Mouse (Mus musculus): ENCODE data around the gene Vav3.

Vav3 gene

GRCm38 (mm10) chr3:109683608-109684295 is 343.3 kb downstream of the Vav3 start:
- DNase-seq (ENCODE audit: low spot score in 2 of 2) = no peak

DNA sequence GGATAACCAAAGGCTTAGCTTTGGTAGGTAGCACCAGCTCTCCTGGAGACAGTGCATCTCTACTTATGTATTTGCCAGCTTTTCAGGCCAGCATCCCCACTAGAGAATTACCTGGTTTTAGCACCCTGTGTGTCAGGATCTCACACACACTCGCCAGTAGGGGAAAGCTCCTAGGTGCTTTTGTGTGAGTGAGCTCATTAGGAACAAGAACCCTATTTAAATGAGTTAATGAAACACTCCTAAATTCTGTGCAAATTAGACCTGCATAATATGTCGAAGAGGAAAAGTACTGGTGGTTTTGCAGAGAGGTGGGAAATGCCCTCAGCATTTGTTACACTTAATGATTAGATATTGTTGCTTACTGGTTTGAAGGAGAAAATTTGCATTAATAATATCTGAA is 350.1 kb downstream of the Vav3 start:
- DNase-seq (ENCODE audit: low spot score in 2 of 2) = no peak

DNA sequence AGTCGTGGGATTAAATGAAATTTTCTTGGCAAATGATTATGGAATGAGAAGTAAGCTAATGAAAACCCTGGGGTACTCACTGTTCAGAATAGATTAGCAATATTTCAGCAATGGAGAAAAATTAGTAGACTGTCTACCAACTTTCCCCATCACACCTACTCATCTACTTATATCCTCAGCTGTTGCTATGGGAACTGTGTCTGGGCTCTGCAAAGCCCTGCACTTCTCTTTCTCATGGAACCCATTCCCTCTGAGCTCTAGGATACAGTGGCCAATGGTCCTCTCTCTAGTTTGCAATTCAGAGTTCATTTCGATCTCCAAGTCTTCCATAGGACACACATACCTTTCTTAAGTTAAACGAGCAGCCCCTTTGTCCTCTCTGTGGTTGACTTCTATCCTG is 352.2 kb downstream of the Vav3 start:
- DNase-seq (ENCODE audit: low spot score in 2 of 2) = no peak

- no peak for DNase-seq (ENCODE audit: low spot score in 2 of 2)
Measured at GRCm38 (mm10) chr3:109701301-109701700, 360.8 kb downstream of the Vav3 start.

- DNase-seq (ENCODE audit: low spot score in 2 of 2) = no peak
Measured at GRCm38 (mm10) chr3:109707786-109708460, 367.5 kb downstream of the Vav3 start.

DNA sequence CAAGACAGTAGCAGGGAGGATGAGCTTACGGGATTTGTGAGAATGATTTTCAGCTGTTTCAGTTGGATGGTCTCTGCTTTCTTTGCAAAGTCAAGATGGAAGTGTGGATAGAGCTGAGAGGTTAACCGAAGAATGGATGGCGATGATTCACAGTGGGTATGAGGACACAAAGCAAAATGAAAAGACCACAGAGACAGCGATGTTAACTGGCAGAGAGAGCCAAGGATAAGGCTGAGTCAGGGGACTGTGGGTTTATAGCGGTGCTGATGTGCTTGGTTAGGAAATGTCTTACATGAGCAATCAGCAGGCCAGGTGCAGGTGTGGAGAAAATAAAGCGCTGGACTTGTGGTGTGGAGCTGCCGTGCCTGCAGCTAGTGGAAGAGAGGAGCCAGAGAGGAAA is 371.3 kb downstream of the Vav3 start:
- no peak for DNase-seq (ENCODE audit: low spot score in 2 of 2)

DNA sequence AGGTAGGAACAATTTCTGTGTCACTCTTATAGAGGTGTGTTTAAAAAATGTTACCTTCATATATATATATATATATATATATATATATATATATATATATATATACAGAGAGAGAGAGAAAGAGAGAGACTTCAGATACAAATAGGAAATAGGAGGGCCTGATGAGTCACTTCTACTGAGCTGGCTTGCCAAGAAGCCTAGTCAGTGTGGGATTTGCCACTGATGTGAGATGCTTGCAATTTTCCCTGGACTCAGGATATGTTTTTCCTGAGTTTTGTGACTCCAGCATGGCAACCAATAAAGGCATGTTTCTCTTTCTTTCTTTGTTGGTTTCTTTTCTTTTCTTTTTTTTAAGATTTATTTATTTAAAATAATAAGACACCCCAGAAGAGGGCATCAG is 374.0 kb downstream of the Vav3 start:
- no peak for DNase-seq (ENCODE audit: low spot score in 2 of 2)

DNA sequence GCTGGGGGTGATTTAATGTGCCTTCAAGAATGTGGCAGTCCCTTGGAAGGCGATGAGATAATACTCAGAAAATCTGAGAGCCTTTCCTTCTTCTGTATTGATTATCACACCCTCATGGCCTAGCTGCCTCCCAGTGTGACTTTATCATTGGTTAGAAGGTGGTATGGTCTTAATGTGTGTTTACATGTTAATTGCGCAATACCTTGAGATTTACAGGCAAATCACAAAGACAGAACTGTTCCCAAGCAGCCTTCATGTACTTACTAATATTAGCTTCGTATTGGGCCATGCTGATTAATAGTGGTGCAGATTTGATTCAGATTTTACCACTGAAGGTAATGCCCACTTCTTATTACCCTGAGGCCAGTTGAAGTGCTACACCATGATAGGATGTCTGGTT is 381.3 kb downstream of the Vav3 start:
- no peak for DNase-seq (ENCODE audit: low spot score in 2 of 2)

- DNase-seq (ENCODE audit: low spot score in 2 of 2) = no peak
Measured at GRCm38 (mm10) chr3:109726776-109727175, 386.3 kb downstream of the Vav3 start.

GRCm38 (mm10) chr3:109731592-109732230 is 391.3 kb downstream of the Vav3 start:
- DNase-seq (ENCODE audit: low spot score in 2 of 2) = no peak

DNA sequence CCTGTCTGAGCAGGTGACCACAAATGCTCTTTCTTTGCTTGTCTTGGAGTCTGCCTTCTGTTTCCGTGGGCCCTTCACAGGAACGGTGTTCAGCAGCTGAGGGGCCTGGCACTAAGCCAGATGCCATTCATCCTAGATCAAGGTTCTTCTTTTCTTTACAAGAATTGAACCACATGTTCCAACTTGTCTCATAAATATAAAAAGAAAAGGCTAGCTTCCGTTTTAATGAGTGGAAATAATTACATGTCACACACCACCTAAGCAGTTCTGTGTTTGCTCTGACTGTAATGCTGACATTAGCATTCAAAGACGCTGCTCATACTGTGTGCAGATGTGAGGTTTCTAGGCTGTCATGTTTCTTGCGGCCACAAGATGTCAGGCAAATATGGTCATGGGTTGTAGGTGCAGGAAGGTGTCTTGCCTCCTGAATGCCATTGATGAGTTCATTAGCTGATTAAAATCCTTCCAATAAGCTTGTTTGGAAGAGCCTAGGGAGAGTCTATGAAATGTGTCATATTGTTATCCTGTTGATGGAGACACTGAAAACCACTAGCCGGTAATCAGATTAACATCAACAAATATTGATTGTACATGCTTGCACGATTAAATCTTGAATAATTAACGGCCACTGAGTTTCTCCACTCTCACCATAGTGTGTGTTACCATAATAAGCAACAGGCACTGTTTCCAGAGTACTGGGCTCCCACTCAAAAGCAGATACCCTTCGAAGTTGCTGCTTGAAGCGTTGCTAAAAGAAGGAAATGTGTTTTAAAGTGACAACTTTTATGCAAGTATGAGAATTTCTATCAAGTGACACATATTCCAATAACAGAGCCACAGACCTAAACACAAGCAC is 392.1 kb downstream of the Vav3 start:
- DNase-seq (ENCODE audit: low spot score in 2 of 2) = no peak

Data from frontal cortex, postnatal 25 days (tissue).